Mouse (Mus musculus) fat pad, adult 2 months (tissue): Measurements from ENCODE around the gene Fabp7.

Source experiments
- DNase-seq: peaks from one replicate; pipeline ENCODE4 v3.0.0-alpha.2; 2011; ENCODE audit warnings: low read depth, low spot score; ENCODE audit errors: extremely low read depth

Fabp7 gene

DNA sequence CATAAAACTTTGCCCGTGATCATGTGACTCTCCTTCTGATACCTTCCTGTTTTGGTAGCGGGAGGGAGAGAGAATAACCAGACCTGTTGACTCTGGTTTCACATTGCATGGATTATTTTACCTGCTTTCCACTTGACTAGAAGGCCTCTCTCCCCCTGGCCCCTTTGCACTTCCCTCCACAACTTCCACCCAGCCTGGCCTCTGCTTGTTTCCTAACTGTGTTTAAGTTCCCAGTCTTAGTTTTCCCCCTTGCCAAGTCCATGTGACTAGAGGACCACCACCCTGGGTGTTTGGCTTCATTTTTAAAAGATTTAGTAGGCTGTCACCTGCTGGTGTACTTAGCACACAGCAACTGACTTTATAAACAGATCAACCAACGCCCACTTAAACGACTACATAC is 11.4 kb downstream of the Fabp7 start:
- DNase-seq: no peak

DNA sequence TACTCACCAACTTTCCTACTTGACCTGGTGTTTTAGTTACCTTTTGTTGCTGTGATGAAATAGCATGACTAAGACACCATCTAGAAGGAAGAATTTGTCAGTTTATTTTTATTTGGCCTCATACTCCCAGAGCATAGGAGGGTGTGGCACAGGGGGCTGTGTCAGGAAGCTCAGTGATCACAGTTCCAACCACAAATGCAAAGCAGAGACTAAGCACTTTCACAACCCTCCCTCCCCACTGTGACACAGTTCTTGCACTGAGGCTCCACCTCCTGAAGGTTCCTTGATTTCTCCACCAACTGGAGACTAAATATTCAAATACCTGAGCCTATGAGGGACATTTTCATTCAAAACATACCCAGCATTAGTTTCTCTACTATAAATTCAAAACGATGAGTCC is 14.8 kb downstream of the Fabp7 start:
- no peak for DNase-seq

DNA sequence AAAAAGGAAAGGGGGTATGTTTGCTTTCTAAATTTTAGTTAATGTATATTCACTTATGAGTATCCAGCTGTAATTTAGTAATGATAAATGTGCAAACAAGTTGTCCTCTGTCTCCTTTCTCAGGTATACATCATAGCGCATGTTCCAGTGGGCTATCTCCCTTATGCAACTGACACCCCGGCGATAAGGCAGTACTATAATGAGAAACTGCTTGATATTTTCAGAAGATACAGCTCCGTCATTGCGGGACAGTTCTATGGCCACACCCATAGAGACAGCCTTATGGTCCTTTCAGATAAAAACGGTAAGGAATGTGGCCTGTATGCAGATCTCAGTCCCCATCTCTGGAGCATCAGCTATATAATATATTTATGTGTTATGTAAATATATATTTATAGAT is 23.1 kb downstream of the Fabp7 start:
- no peak for DNase-seq

DNA sequence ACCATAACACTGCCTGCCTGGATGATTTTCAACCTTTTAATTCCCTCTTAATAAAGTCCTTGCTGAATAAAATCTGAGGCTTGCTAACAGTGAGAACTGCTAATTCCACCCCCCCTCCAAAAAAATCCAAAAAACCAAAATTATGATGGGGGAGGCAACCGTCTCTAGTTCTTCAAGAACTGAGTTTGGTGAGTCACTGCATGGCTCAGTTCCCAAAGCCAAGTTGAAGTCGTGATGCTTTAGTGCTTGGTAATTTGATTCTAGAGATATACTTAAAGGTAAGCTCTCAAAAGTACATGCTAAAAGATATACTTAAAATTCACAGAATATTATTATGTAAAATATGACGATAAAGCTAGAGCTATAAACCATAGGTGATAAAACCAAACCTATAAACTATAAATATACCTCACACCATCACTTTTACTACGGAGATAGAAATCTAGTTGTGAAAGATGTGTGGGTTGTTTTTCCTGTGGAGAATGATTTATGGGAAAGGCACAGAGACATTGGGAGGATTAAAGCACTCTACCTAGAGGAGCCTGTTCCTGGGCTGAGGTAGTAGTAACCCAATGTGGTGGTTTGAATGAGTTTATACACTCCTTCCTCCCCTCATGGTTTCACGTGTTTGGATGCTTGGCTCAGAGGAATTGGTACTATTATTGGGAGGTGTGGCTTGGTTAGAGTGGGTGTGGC is 27.6 kb downstream of the Fabp7 start:
- DNase-seq: no peak

DNA sequence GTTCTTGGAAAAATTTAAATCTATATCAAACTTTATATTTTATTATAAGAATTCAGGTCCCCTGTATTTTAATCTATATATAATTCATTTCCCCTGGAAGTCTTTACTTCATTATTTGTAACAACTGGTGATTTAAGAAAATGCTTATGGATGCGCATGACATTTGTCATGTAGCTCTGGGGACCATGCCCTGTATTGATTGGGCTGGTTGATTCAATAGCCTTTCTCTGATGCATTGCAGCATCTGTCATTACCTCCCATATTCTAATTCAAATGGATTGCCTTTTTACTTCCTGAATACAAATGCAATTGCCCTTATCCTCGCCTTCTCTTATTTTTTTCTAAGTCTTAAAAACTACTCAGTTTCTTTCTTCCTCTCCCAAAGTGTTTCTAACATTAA is 29.6 kb downstream of the Fabp7 start:
- no peak for DNase-seq

DNA sequence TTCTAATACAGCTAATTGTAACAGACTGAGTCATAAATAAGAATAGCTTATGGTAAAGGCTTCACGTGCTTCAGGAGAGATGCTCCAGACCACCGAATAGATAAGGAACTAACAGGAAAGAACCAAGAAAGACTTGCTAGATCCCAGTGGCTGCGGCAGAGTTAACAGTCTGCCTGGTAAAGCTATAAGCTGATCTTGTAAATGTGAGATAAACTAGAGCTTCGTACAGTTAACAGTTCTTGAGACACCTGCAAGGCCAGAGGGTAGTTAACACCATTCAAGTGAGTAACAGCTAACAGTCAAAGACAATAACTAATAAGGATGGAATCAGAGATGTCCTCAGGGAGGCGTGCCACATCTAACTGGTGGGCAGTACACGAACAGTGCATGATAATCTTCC is 31.2 kb downstream of the Fabp7 start:
- no peak for DNase-seq

DNA sequence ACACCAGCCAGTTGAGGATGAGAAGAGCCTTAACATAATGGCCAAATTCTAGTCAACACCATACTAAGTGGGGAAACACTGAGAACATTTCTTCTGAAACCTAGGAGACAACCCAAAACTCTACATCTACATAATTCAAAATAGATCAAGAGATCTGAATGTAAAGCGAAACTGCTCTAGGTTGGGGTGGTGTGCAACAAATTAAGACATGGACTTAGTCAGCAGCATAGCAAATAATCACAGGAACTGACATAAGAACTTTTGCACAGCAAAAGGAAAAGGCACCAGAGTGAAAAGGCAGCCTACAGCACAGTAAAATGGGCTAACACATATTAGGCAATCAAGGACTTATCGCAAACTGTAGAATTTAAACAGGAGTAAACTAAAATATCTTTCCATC is 34.5 kb downstream of the Fabp7 start:
- DNase-seq: no peak

DNA sequence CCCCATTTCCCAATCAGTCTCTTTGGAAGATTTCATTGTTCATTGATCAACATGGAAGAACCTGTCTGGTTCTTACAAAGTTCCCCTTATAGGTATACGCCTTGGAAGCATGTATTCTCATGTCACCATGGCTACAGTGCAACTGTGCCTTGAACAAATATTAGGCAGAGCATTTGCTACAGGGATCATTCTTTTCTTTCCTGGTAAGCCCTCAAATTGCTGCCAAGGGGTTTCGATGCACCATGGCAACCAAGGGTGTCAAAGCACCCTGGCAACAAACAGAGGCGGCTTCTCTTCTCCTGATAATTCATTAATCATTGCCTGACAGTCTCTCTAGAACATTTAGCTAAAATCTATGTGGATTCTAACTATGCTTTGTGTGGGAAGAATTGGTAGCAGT is 37.8 kb downstream of the Fabp7 start:
- DNase-seq: no peak

DNA sequence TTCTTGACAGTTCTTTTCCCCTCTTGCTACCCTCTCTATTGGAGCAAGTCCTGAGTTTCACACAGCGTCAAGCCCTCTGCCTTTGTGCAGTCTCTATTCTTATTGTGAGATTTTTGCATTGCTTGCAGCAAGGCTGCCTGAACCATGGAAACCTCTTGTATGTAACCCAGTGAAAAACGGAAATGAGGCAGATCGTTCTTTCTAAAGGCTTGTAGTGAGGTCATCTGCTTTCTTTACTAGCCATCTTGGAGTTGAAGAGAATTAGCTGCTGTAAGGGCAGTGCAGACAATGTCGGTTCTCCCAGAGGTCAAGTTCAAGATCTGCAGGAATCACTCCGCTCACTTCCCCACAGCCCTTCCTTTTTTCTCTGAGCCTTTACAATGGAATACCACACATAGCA is 44.0 kb downstream of the Fabp7 start:
- DNase-seq: no peak

DNA sequence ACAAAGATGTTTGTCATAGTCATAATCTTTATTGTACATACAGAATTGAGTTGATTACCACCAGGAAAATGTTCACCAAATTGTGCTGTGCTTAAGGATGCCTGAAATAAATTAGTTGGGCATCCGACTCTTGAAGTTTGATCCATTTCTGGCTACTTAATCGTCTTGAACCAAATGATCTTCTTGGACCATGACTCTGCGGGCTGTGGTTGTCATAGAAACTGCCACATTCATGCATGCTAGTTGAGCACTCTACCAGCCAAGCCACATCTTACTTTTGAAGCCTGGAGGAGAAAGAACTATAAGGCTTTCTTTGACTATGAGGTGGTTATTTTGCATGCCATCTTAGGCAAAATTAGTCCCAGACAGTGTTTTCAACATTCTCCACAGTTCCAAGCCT is 44.9 kb downstream of the Fabp7 start:
- no peak for DNase-seq

DNA sequence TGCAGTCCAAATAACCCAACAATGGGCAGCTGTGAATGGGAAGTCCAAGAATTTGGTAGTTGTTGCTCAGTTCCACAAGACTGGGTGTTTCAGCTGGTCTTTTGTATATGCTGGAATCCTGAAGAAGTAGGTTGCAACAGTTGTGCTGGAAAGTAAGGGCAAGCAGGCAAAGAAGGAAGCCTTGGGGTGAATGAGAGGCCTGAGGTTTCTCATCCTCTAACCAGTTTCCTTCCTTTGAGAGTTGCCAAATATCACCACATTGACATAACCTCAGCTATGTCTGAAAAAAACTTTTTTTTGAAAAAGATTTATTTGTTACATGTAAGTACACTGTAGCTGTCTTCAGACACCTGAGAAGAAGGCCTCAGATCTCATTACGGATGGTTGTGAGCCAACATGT is 50.4 kb downstream of the Fabp7 start:
- DNase-seq: no peak

DNA sequence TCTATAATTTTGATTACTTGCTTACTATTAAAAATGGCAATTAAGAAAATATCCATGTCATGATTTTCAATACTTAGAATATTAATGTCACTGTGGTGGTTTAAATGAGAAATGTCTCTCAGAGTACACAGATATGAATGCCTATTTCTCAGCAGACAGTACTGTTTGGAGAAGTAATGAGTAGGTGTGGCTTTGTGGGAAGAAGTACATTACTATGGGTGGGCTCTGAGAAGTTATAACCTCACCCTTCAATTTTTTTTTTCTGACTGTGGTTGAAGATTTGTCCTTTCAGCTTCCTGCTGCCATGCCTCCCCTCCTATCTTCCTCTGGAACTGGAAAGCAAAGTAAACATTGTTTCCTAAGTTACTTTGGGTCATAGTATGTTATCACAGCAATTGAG is 51.3 kb downstream of the Fabp7 start:
- DNase-seq: no peak
